Mouse (Mus musculus) forebrain, embryonic 13.5 days (tissue): Measurements from ENCODE around the gene Cox20. TPM values are rescaled to one million over a fixed set of nuclear protein-coding genes. Genes with fewer than 3 reads are reported as not detected.

Experiments used
- ATAC-seq: fragments of 200-750 bp; cut with Nextera tagmentation; 2 replicates; pipeline ENCODE4 v1.8.0; 2017
- H3K27ac ChIP-seq: fragments of 300-500 bp; sonication (generic); 2 replicates; pipeline ENCODE4 v1.5.1; 2015; ENCODE audit warnings: inconsistent platforms, mild to moderate bottlenecking, moderate library complexity
- H3K27me3 ChIP-seq: fragments of 300-500 bp; sonication (generic); 2 replicates; pipeline ENCODE4 v1.6.1; 2015; ENCODE audit warnings: mild to moderate bottlenecking, inconsistent platforms
- H3K36me3 ChIP-seq: fragments of 300-500 bp; sonication (generic); 2 replicates; pipeline ENCODE4 v1.6.1; 2015; ENCODE audit warnings: mild to moderate bottlenecking, inconsistent platforms; ENCODE audit not compliant: poor library complexity, severe bottlenecking
- H3K4me1 ChIP-seq: fragments of 300-500 bp; sonication (generic); 2 replicates; pipeline ENCODE4 v1.6.1; 2015; ENCODE audit warnings: inconsistent platforms
- H3K4me2 ChIP-seq: fragments of 300-500 bp; sonication (generic); 2 replicates; pipeline ENCODE4 v1.6.1; 2015; ENCODE audit warnings: inconsistent platforms, mild to moderate bottlenecking, moderate library complexity
- H3K4me3 ChIP-seq: fragments of 300-500 bp; sonication (generic); 2 replicates; pipeline ENCODE4 v1.5.1; 2015; ENCODE audit warnings: mild to moderate bottlenecking, inconsistent platforms
- H3K9ac ChIP-seq: fragments of 300-500 bp; sonication (generic); 2 replicates; pipeline ENCODE4 v1.6.1; 2015; ENCODE audit warnings: mild to moderate bottlenecking, inconsistent platforms
- H3K9me3 ChIP-seq: fragments of 300-500 bp; sonication (generic); replicated peaks from 2 replicates; pipeline ENCODE4 v1.6.1; 2016; ENCODE audit warnings: inconsistent platforms
- WGBS: fragments of 180-500 bp; shearing (Covaris S2); methylation state at CpG from one replicate; pipeline ENCODE4 v1.1.7; 2015; 5-methylcytosine and 5-hydroxymethylcytosine counted together
- polyA plus RNA-seq: library from polyadenylated mRNA; unstranded; fragments of >200 nt; fragmentation: Nextera tagmentation; extraction: Ambion mirVana; gene quantifications from 2 replicates; pipeline ENCODE4 v1.2.1, GENCODE M21; 2015

The Cox20 gene
- polyA plus RNA-seq, 1 experiment from 2014 or later, result 191 TPM

- 69% methylated on average over 1 of the region's 1 CpGs for WGBS
- no peak overlapping the region for H3K9ac ChIP-seq
- no peaks in the 10 kb centered on the region for H3K27me3 ChIP-seq
- H3K4me3 ChIP-seq, result no peak overlapping the region
- H3K4me1 ChIP-seq, result peaks cover 21% of the 10 kb centered on the region
- no peak overlapping the region for H3K4me2 ChIP-seq
- peaks cover 62% of the 10 kb centered on the region for H3K36me3 ChIP-seq
- H3K27ac ChIP-seq, result no peak overlapping the region; the same call in 1 of the 2 replicates
- no peak for ATAC-seq
- H3K9me3 ChIP-seq, result no peaks in the 10 kb centered on the region
Observed at GRCm38 (mm10) chr1:178323235-178323634, 4.3 kb downstream of the Cox20 start.

- Histone ChIP-seq H3K9ac (no peak overlapping the region), H3K4me3 (no peak overlapping the region), H3K36me3 (peaks cover 72% of the 10 kb centered on the region), H3K4me1 (peaks cover 21% of the 10 kb centered on the region), H3K4me2 (no peak overlapping the region), H3K27me3 (no peaks in the 10 kb centered on the region), H3K27ac (no peak overlapping the region), H3K9me3 (no peaks in the 10 kb centered on the region)
- 87% methylated on average over 1 of the region's 1 CpGs for WGBS
- no peak for ATAC-seq
Observed at GRCm38 (mm10) chr1:178324568-178324967, 5.6 kb downstream of the Cox20 start.

GRCm38 (mm10) chr1:178326357-178326756 lies 7.4 kb downstream of the Cox20 start:
- peaks cover 11% of the 10 kb centered on the region for H3K4me1 ChIP-seq
- H3K27ac ChIP-seq, result no peak overlapping the region
- ATAC-seq, result no peak
- no peaks in the 10 kb centered on the region for H3K27me3 ChIP-seq
- no peak overlapping the region for H3K9ac ChIP-seq
- H3K36me3 ChIP-seq, result peaks cover 83% of the 10 kb centered on the region
- WGBS, result 93% methylated on average over 1 of the region's 1 CpGs
- no peak overlapping the region for H3K4me3 ChIP-seq
- no peaks in the 10 kb centered on the region for H3K9me3 ChIP-seq
- H3K4me2 ChIP-seq, result no peak overlapping the region

- no peak overlapping the region for H3K4me2 ChIP-seq
- WGBS, result 80% methylated on average over 1 of the region's 1 CpGs
- H3K36me3 ChIP-seq, result peaks cover 83% of the 10 kb centered on the region
- H3K4me1 ChIP-seq, result peaks cover 5% of the 10 kb centered on the region
- no peak overlapping the region for H3K4me3 ChIP-seq
- no peak overlapping the region for H3K9ac ChIP-seq
- H3K27me3 ChIP-seq, result no peaks in the 10 kb centered on the region
- no peaks in the 10 kb centered on the region for H3K9me3 ChIP-seq
- no peak for ATAC-seq
- no peak overlapping the region for H3K27ac ChIP-seq
Observed at GRCm38 (mm10) chr1:178326950-178327349, 8.0 kb downstream of the Cox20 start.

GRCm38 (mm10) chr1:178329017-178329416 lies 10.1 kb downstream of the Cox20 start:
- Histone ChIP-seq H3K4me1 (peaks cover 20% of the 10 kb centered on the region), H3K9me3 (no peaks in the 10 kb centered on the region), H3K9ac (no peak overlapping the region), H3K27me3 (no peaks in the 10 kb centered on the region), H3K4me3 (no peak overlapping the region), H3K27ac (no peak overlapping the region), H3K36me3 (peaks cover 86% of the 10 kb centered on the region), H3K4me2 (no peak overlapping the region)
- ATAC-seq, result no peak
- 86% methylated on average over 5 of the region's 5 CpGs for WGBS

- Histone ChIP-seq H3K27ac (no peak overlapping the region), H3K4me2 (no peak overlapping the region), H3K4me3 (no peak overlapping the region), H3K4me1 (peaks cover 28% of the 10 kb centered on the region), H3K9ac (no peak overlapping the region), H3K36me3 (peaks cover 87% of the 10 kb centered on the region), H3K27me3 (no peaks in the 10 kb centered on the region), H3K9me3 (no peaks in the 10 kb centered on the region)
- 71% methylated on average over 6 of the region's 6 CpGs for WGBS
- no peak for ATAC-seq
Observed at GRCm38 (mm10) chr1:178329946-178330345, 11.0 kb downstream of the Cox20 start.

- no peak for ATAC-seq
- Histone ChIP-seq H3K4me1 (peaks cover 37% of the 10 kb centered on the region), H3K9me3 (no peaks in the 10 kb centered on the region), H3K27me3 (no peaks in the 10 kb centered on the region), H3K27ac (peak overlapping the region; percentile 100), H3K36me3 (peaks cover 41% of the 10 kb centered on the region), H3K9ac (peak overlapping the region; percentile 100), H3K4me2 (peak overlapping the region; percentile 90), H3K4me3 (peak overlapping the region; percentile 100)
- WGBS, result under 1% methylated on average over 16 of the region's 16 CpGs
Observed at GRCm38 (mm10) chr1:178335860-178336261, 16.9 kb downstream of the Cox20 start.

- Histone ChIP-seq H3K4me3 (peak overlapping the region; percentile 100), H3K4me1 (peaks cover 33% of the 10 kb centered on the region), H3K4me2 (peak overlapping the region; percentile 90), H3K9ac (peak overlapping the region; percentile 100), H3K36me3 (peaks cover 36% of the 10 kb centered on the region), H3K9me3 (no peaks in the 10 kb centered on the region), H3K27me3 (no peaks in the 10 kb centered on the region), H3K27ac (peak overlapping the region; percentile 100)
- WGBS, result 1% methylated on average over 39 of the region's 53 CpGs
- ATAC-seq, result peak; percentile 94
Observed at GRCm38 (mm10) chr1:178336289-178336775, 17.4 kb downstream of the Cox20 start.

GRCm38 (mm10) chr1:178336777-178337481 lies 18.0 kb downstream of the Cox20 start:
- H3K4me3 ChIP-seq, result peak overlapping the region; percentile 100

GRCm38 (mm10) chr1:178337551-178338317 lies 18.8 kb downstream of the Cox20 start, which contains the start of gene Hnrnpu:
TSS of gene Hnrnpu (minus strand) at chr1:178337797.
- peak within 1 kb of the TSS; percentile 100 for H3K27ac ChIP-seq
- peaks cover 29% of the 10 kb centered on the region for H3K4me1 ChIP-seq
- WGBS, result under 1% methylated on average over 71 of the region's 73 CpGs
- peak within 1 kb of the TSS; percentile 100 for H3K9ac ChIP-seq
- H3K4me2 ChIP-seq, result peak within 1 kb of the TSS; percentile 90
- peaks cover 23% of the 10 kb centered on the region for H3K36me3 ChIP-seq
- H3K27me3 ChIP-seq, result no peaks in the 10 kb centered on the region
- peak; percentile 90 for ATAC-seq
- H3K4me3 ChIP-seq, result peak within 1 kb of the TSS; percentile 100
- H3K9me3 ChIP-seq, result no peaks in the 10 kb centered on the region

More at GRCm38 (mm10) chr1:178336777-178337481, 18.0 kb downstream of the Cox20 start:
- Histone ChIP-seq H3K4me1 (peaks cover 33% of the 10 kb centered on the region), H3K9ac (peak overlapping the region; percentile 100), H3K36me3 (peaks cover 31% of the 10 kb centered on the region), H3K4me2 (peak overlapping the region; percentile 90), H3K9me3 (no peaks in the 10 kb centered on the region), H3K27ac (peak overlapping the region; percentile 100), H3K27me3 (no peaks in the 10 kb centered on the region)
- ATAC-seq, result peak; percentile 70
- under 1% methylated on average over 80 of the region's 89 CpGs for WGBS

GRCm38 (mm10) chr1:178338318-178338641 lies 19.4 kb downstream of the Cox20 start:
- Histone ChIP-seq H3K9me3 (no peaks in the 10 kb centered on the region), H3K4me3 (peak overlapping the region; percentile 100), H3K27ac (peak overlapping the region; percentile 100), H3K4me2 (peak overlapping the region; percentile 90), H3K9ac (peak overlapping the region; percentile 100), H3K27me3 (no peaks in the 10 kb centered on the region), H3K36me3 (peaks cover 17% of the 10 kb centered on the region), H3K4me1 (peaks cover 23% of the 10 kb centered on the region)
- WGBS, result 3% methylated on average over 6 of the region's 6 CpGs
- no peak for ATAC-seq

GRCm38 (mm10) chr1:178340213-178340612 lies 21.3 kb downstream of the Cox20 start:
- Histone ChIP-seq H3K27me3 (no peaks in the 10 kb centered on the region), H3K9me3 (no peaks in the 10 kb centered on the region), H3K36me3 (0 out of 2 replicates have a peak, but pooled peaks cover under 1% of the 10 kb centered on the region), H3K27ac (no peak overlapping the region), H3K4me2 (no peak overlapping the region), H3K4me1 (peaks cover 6% of the 10 kb centered on the region), H3K9ac (no peak overlapping the region), H3K4me3 (no peak overlapping the region)
- WGBS, result 96% methylated on average over 2 of the region's 2 CpGs
- no peak for ATAC-seq
